Mouse (Mus musculus): ENCODE measurements around the gene Arfip1. TPM values are rescaled to one million over a fixed set of nuclear protein-coding genes. Genes with fewer than 3 reads are reported as not detected.

Arfip1 gene
- polyA plus RNA-seq, 1 experiment from 2014 or later, result 57.5 TPM

DNA sequence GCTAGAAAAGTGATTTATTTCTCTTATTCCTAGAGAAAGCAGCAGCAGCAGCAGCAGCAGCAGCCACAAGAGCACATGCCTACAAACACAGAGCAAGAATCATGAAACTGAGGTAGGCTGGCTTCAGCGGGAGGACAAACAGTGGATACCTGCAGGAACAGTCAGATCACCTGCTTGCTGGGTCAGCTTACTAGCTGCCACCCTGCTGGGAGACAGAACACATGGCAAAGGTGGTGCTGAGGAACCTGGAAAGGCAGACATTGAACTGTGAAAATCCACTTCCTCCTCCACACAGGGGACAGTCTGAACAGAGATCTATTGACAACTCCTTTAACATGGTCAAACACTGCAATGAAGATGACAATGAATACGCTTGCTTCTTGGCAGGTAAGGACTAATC lies 53.4 kb downstream of the Arfip1 start:
- H3K9ac ChIP-seq (replicated peaks; ENCODE audit: low read depth, low read length), result no peak overlapping the region
- no peaks in the 10 kb centered on the region for H3K27me3 ChIP-seq (ENCODE audit: control insufficient read depth, insufficient read depth, low read length)
- H3K36me3 ChIP-seq (ENCODE audit: control insufficient read depth, insufficient read depth, low read length), result peaks cover 6% of the 10 kb centered on the region
- no peak overlapping the region for H3K4me3 ChIP-seq (ENCODE audit: low read depth, low read length)
- no peak overlapping the region for H3K27ac ChIP-seq (ENCODE audit: low read length)
- no peak overlapping the region for H3K4me2 ChIP-seq (replicated peaks; ENCODE audit: low read depth, low read length)
- 74% methylated on average over 2 of the region's 2 CpGs for WGBS
- no peak for ATAC-seq (ENCODE audit: insufficient number of reproducible peaks, insufficient read depth, low FRiP score, low read depth)
- no peaks in the 10 kb centered on the region for H3K9me3 ChIP-seq (ENCODE audit: control insufficient read depth, low read depth, low read length)
- no peaks in the 10 kb centered on the region for H3K4me1 ChIP-seq (ENCODE audit: control insufficient read depth, insufficient read depth, low read length)

DNA sequence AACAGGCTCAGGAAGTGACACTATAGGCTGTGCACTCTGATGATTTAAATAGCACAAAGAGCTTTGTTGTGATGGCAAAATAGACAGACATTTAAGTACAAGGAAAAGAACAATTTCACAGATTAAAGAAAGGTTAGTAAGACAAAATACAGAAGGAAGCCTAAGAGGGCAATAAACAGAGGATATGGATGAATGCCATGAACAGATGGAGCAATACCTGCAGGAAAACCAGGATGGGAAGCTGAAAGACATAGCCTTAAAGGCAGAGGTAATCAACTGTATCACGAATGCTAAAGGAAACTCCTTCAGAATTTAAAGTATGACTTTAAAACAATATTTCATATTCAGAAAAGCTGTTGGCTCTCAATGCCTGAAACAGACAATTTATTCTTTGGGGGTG lies 57.5 kb downstream of the Arfip1 start:
- Histone ChIP-seq H3K27ac (ENCODE audit: low read length) (no peak overlapping the region), H3K27me3 (ENCODE audit: control insufficient read depth, insufficient read depth, low read length) (no peaks in the 10 kb centered on the region), H3K4me3 (ENCODE audit: low read depth, low read length) (no peak overlapping the region), H3K36me3 (ENCODE audit: control insufficient read depth, insufficient read depth, low read length) (peaks cover 6% of the 10 kb centered on the region), H3K4me2 (replicated peaks; ENCODE audit: low read depth, low read length) (no peak overlapping the region), H3K4me1 (ENCODE audit: control insufficient read depth, insufficient read depth, low read length) (no peaks in the 10 kb centered on the region), H3K9ac (replicated peaks; ENCODE audit: low read depth, low read length) (no peak overlapping the region), H3K9me3 (ENCODE audit: control insufficient read depth, low read depth, low read length) (no peaks in the 10 kb centered on the region)
- ATAC-seq (ENCODE audit: insufficient number of reproducible peaks, insufficient read depth, low FRiP score, low read depth), result no peak
- 76% methylated on average over 1 of the region's 1 CpGs for WGBS

DNA sequence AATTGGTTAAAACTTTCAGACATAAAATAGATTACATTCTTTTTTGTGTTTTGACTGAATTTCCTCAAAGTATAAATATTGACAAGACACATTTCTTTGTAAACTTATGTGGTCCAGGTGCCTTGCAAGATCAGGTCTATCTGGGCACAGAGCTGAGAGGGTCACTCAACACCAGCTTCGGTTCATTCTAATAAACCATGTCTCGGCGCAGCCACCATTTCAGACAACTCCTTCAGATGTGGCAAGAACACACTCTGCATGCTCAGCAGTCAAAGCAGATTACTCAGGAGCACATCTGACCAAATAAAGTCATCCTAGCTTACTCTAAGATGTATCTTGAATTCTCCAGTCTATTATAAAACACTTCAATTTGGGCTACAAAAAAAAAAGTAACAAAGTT lies 66.3 kb downstream of the Arfip1 start:
- 73% methylated on average over 3 of the region's 3 CpGs for WGBS
- Histone ChIP-seq H3K4me1 (ENCODE audit: control insufficient read depth, insufficient read depth, low read length) (no peaks in the 10 kb centered on the region), H3K4me3 (ENCODE audit: low read depth, low read length) (no peak overlapping the region), H3K27ac (ENCODE audit: low read length) (no peak overlapping the region), H3K27me3 (ENCODE audit: control insufficient read depth, insufficient read depth, low read length) (no peaks in the 10 kb centered on the region), H3K4me2 (replicated peaks; ENCODE audit: low read depth, low read length) (no peak overlapping the region), H3K9me3 (ENCODE audit: control insufficient read depth, low read depth, low read length) (no peaks in the 10 kb centered on the region), H3K9ac (replicated peaks; ENCODE audit: low read depth, low read length) (no peak overlapping the region), H3K36me3 (ENCODE audit: control insufficient read depth, insufficient read depth, low read length) (peaks cover 5% of the 10 kb centered on the region; the same call in 1 of the 2 replicates)
- ATAC-seq (ENCODE audit: insufficient number of reproducible peaks, insufficient read depth, low FRiP score, low read depth), result no peak

DNA sequence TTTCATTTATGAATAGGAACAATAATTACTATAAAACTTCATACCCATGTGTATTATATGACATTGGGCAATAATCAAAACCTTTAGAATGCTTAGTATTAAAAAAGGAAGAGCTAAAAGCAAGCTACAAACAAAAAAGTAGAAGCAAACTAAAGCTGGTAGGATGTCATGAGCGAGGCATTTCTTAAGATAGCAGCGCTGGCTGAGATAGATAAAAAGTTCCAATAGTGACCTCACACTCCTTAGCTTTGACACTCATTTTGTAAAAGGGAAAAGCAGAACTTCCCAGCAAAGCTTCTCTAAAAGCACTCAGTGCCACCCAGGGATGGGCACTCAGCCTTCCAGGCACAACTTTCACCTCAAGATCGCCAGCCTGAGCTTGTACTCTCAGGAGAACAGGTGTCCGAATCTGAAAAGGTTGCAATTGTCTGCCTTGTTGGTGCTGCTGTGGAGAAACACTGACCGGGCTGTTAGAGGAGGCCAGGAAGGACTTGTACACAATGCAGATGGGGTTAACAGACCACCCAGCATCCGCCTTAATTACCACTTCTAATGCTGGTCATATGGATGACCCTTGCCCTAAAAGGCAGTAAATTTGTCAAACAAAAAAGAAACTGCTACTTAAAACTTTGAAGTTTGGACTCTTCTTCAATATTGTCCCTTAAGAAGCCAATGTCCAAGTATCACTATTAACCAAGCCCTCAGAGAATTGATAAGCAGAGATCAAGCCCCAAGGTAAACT lies 69.5 kb downstream of the Arfip1 start:
- Histone ChIP-seq H3K9ac (replicated peaks; ENCODE audit: low read depth, low read length) (no peak overlapping the region), H3K4me1 (ENCODE audit: control insufficient read depth, insufficient read depth, low read length) (no peaks in the 10 kb centered on the region), H3K27ac (ENCODE audit: low read length) (no peak overlapping the region), H3K9me3 (ENCODE audit: control insufficient read depth, low read depth, low read length) (no peaks in the 10 kb centered on the region), H3K4me3 (ENCODE audit: low read depth, low read length) (no peak overlapping the region), H3K36me3 (ENCODE audit: control insufficient read depth, insufficient read depth, low read length) (no peaks in the 10 kb centered on the region; the same call in 1 of the 2 replicates), H3K27me3 (ENCODE audit: control insufficient read depth, insufficient read depth, low read length) (no peaks in the 10 kb centered on the region), H3K4me2 (replicated peaks; ENCODE audit: low read depth, low read length) (no peak overlapping the region)
- no peak for ATAC-seq (ENCODE audit: insufficient number of reproducible peaks, insufficient read depth, low FRiP score, low read depth)
- 50% methylated on average over 6 of the region's 6 CpGs for WGBS

DNA sequence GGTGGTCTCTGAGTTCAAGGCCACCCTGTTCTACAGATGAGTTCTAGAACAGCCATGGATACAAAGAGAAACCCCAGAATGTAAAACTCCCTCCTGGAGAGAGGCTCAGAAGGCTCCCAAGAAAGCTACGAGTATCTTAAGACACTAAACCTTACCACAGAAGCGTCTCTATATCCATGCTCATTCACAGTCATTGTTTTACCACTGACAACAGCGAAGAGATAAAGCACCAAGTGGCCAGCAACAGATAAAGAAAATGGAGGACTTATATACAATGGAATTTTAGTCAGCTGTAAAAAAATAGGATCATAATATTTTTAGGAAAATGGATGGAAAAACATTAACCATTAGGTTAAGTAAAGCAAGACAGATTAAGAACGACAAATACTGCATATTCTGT lies 77.2 kb downstream of the Arfip1 start:
- no peak for ATAC-seq (ENCODE audit: insufficient number of reproducible peaks, insufficient read depth, low FRiP score, low read depth)
- Histone ChIP-seq H3K9ac (replicated peaks; ENCODE audit: low read depth, low read length) (no peak overlapping the region), H3K36me3 (ENCODE audit: control insufficient read depth, insufficient read depth, low read length) (peaks cover 5% of the 10 kb centered on the region; the same call in 1 of the 2 replicates), H3K4me2 (replicated peaks; ENCODE audit: low read depth, low read length) (no peak overlapping the region), H3K27me3 (ENCODE audit: control insufficient read depth, insufficient read depth, low read length) (no peaks in the 10 kb centered on the region), H3K27ac (ENCODE audit: low read length) (no peak overlapping the region), H3K4me1 (ENCODE audit: control insufficient read depth, insufficient read depth, low read length) (no peaks in the 10 kb centered on the region), H3K4me3 (ENCODE audit: low read depth, low read length) (no peak overlapping the region), H3K9me3 (ENCODE audit: control insufficient read depth, low read depth, low read length) (no peaks in the 10 kb centered on the region)
- WGBS, result 86% methylated on average over 4 of the region's 4 CpGs

DNA sequence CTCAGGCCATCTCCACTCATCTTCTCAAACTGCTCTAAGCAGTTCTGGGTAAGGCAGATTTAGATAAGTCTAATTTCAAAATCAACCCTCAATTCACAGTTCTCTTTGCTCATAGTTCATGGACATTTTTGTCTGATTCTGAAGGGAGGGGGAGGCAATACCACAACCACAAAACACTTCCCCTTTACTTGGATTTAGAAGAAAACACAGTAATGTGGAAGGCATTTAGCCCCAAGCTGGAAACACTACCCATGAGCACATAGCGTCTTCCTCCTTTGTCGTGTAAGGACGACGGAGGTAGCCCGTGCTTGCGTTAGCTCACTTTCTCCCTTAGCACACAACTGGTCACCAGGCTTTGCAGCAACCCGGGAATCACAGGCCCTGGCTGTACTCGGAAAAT lies 78.1 kb downstream of the Arfip1 start:
- WGBS, result 88% methylated on average over 8 of the region's 8 CpGs
- no peaks in the 10 kb centered on the region for H3K4me1 ChIP-seq (ENCODE audit: control insufficient read depth, insufficient read depth, low read length)
- H3K4me2 ChIP-seq (replicated peaks; ENCODE audit: low read depth, low read length), result no peak overlapping the region
- no peak overlapping the region for H3K9ac ChIP-seq (replicated peaks; ENCODE audit: low read depth, low read length)
- H3K9me3 ChIP-seq (ENCODE audit: control insufficient read depth, low read depth, low read length), result no peaks in the 10 kb centered on the region
- H3K4me3 ChIP-seq (ENCODE audit: low read depth, low read length), result no peak overlapping the region
- H3K27me3 ChIP-seq (ENCODE audit: control insufficient read depth, insufficient read depth, low read length), result no peaks in the 10 kb centered on the region
- H3K36me3 ChIP-seq (ENCODE audit: control insufficient read depth, insufficient read depth, low read length), result peaks cover 5% of the 10 kb centered on the region; the same call in 1 of the 2 replicates
- no peak for ATAC-seq (ENCODE audit: insufficient number of reproducible peaks, insufficient read depth, low FRiP score, low read depth)
- no peak overlapping the region for H3K27ac ChIP-seq (ENCODE audit: low read length)

DNA sequence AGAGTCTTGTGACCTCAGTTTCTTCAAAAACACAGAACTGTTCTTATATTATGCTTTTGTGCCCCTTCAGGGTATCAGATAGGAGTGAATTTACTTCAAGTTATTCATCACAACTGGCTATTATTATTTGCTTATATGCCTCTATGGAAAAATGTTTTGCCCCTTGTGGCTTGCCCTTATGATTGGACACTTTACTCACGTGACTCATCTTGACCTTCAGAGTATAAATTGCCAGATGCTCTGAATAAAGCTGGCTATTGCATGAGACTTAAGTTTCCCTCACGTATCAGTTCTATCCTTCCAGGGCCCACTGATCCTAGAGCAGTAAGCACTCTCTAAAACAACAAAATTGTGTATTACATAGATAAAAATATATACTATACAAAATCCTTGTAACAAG lies 80.3 kb downstream of the Arfip1 start:
- H3K4me3 ChIP-seq (ENCODE audit: low read depth, low read length), result no peak overlapping the region
- WGBS, result 85% methylated on average over 2 of the region's 2 CpGs
- no peak for ATAC-seq (ENCODE audit: insufficient number of reproducible peaks, insufficient read depth, low FRiP score, low read depth)
- H3K27ac ChIP-seq (ENCODE audit: low read length), result no peak overlapping the region
- H3K27me3 ChIP-seq (ENCODE audit: control insufficient read depth, insufficient read depth, low read length), result no peaks in the 10 kb centered on the region
- H3K9ac ChIP-seq (replicated peaks; ENCODE audit: low read depth, low read length), result no peak overlapping the region
- no peaks in the 10 kb centered on the region for H3K4me1 ChIP-seq (ENCODE audit: control insufficient read depth, insufficient read depth, low read length)
- peaks cover 5% of the 10 kb centered on the region; the same call in 1 of the 2 replicates for H3K36me3 ChIP-seq (ENCODE audit: control insufficient read depth, insufficient read depth, low read length)
- no peak overlapping the region for H3K4me2 ChIP-seq (replicated peaks; ENCODE audit: low read depth, low read length)
- H3K9me3 ChIP-seq (ENCODE audit: control insufficient read depth, low read depth, low read length), result no peaks in the 10 kb centered on the region

DNA sequence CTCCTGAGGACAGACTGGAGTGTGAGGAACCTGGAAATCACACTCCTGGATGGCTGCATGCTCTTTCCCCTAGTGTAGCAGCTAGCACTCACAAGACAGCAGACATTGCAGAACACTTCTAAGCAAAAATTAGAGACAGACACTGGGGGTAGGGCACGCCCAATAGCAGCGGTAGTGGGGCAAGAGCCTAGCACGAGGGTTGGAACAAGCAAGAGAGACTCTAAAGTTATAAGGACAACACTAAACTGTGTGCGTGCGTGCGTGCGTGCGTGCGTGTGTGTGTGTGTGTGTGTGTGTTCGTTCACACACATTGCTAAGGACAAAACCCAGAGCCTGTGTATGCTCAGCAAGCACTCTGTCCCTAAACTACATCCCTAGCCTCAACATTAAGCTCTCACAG lies 81.9 kb downstream of the Arfip1 start:
- no peak overlapping the region for H3K9ac ChIP-seq (replicated peaks; ENCODE audit: low read depth, low read length)
- 85% methylated on average over 10 of the region's 10 CpGs for WGBS
- no peaks in the 10 kb centered on the region for H3K27me3 ChIP-seq (ENCODE audit: control insufficient read depth, insufficient read depth, low read length)
- no peak overlapping the region for H3K27ac ChIP-seq (ENCODE audit: low read length)
- no peaks in the 10 kb centered on the region; the same call in 1 of the 2 replicates for H3K4me1 ChIP-seq (ENCODE audit: control insufficient read depth, insufficient read depth, low read length)
- no peak overlapping the region for H3K4me2 ChIP-seq (replicated peaks; ENCODE audit: low read depth, low read length)
- no peak overlapping the region for H3K4me3 ChIP-seq (ENCODE audit: low read depth, low read length)
- no peaks in the 10 kb centered on the region for H3K9me3 ChIP-seq (ENCODE audit: control insufficient read depth, low read depth, low read length)
- ATAC-seq (ENCODE audit: insufficient number of reproducible peaks, insufficient read depth, low FRiP score, low read depth), result no peak
- peaks cover 5% of the 10 kb centered on the region; the same call in 1 of the 2 replicates for H3K36me3 ChIP-seq (ENCODE audit: control insufficient read depth, insufficient read depth, low read length)

DNA sequence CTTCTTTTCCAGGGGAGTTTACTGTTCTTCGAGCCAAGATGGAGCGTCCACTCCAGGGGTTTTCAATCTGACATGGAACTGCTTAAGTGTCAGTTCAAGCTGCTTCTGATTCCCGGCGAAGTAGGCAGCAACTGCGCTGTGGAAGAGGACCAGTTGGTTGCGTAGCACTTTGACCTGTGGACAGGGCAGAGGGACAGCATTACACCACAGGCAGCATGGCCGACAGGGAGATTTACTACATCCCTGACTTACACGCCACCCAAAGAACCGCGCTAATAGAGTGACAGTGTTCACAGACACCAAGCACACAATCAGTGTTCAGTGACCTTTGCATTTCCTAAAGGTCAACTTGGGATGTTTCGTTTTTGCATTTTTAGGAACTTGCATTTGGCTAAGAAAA lies 84.7 kb downstream of the Arfip1 start:
- Histone ChIP-seq H3K9me3 (ENCODE audit: control insufficient read depth, low read depth, low read length) (no peaks in the 10 kb centered on the region), H3K9ac (replicated peaks; ENCODE audit: low read depth, low read length) (no peak overlapping the region), H3K36me3 (ENCODE audit: control insufficient read depth, insufficient read depth, low read length) (no peaks in the 10 kb centered on the region; the same call in 1 of the 2 replicates), H3K27ac (ENCODE audit: low read length) (no peak overlapping the region), H3K27me3 (ENCODE audit: control insufficient read depth, insufficient read depth, low read length) (no peaks in the 10 kb centered on the region), H3K4me1 (ENCODE audit: control insufficient read depth, insufficient read depth, low read length) (no peaks in the 10 kb centered on the region; the same call in 1 of the 2 replicates), H3K4me2 (replicated peaks; ENCODE audit: low read depth, low read length) (no peak overlapping the region), H3K4me3 (ENCODE audit: low read depth, low read length) (no peak overlapping the region)
- no peak for ATAC-seq (ENCODE audit: insufficient number of reproducible peaks, insufficient read depth, low FRiP score, low read depth)
- WGBS, result 82% methylated on average over 11 of the region's 11 CpGs

All from stomach, embryonic 14.5 days (tissue).